Mouse (Mus musculus) limb, embryonic 12.5 days (tissue): Measurements from ENCODE around the gene Scgb1b15. TPM values are rescaled to one million over a fixed set of nuclear protein-coding genes. Genes with fewer than 3 reads are reported as not detected.
"Not testable (repeated sequence)": the region's sequence is repeated elsewhere in the genome, so short reads cannot be mapped to it uniquely, and the experiment has no call there.

Source experiments
- ATAC-seq: fragments of 200-750 bp; cut with Nextera tagmentation; 2 replicates; pipeline ENCODE4 v1.8.0; 2017; ENCODE audit warnings: low read depth, moderate TSS enrichment; ENCODE audit not compliant: insufficient number of reproducible peaks, insufficient read depth, low FRiP score, low TSS enrichment
- H3K27ac ChIP-seq: fragments of 300-500 bp; sonication (generic); 2 replicates; pipeline ENCODE4 v1.5.1; 2016; ENCODE audit warnings: mild to moderate bottlenecking, moderate library complexity
- H3K27me3 ChIP-seq: fragments of 300-500 bp; sonication (generic); 2 replicates; pipeline ENCODE4 v1.6.1; 2016; ENCODE audit warnings: mild to moderate bottlenecking, moderate library complexity
- H3K36me3 ChIP-seq: fragments of 300-500 bp; sonication (generic); 2 replicates; pipeline ENCODE4 v1.6.1; 2016; ENCODE audit warnings: mild to moderate bottlenecking, moderate library complexity
- H3K4me1 ChIP-seq: fragments of 300-500 bp; sonication (generic); replicated peaks from 2 replicates; pipeline ENCODE4 v1.6.1; 2016
- H3K4me2 ChIP-seq: fragments of 300-500 bp; sonication (generic); 2 replicates; pipeline ENCODE4 v1.6.1; 2016; ENCODE audit warnings: mild to moderate bottlenecking, moderate library complexity
- H3K4me3 ChIP-seq: fragments of 300-500 bp; sonication (generic); replicated peaks from 2 replicates; pipeline ENCODE4 v1.5.1; 2016; ENCODE audit warnings: mild to moderate bottlenecking
- H3K9ac ChIP-seq: fragments of 300-500 bp; sonication (generic); replicated peaks from 2 replicates; pipeline ENCODE4 v1.6.1; 2016; ENCODE audit warnings: mild to moderate bottlenecking, moderate library complexity
- H3K9me3 ChIP-seq: fragments of 300-500 bp; sonication (generic); 2 replicates; pipeline ENCODE4 v1.6.1; 2016; ENCODE audit warnings: mild to moderate bottlenecking, moderate library complexity
- polyA plus RNA-seq: library from polyadenylated mRNA; unstranded; fragments of >200 nt; fragmentation: Nextera tagmentation; extraction: Ambion mirVana; gene quantifications from 2 replicates; pipeline ENCODE4 v1.2.1, GENCODE M21; 2016

The Scgb1b15 gene
- not detected in 2 replicates for polyA plus RNA-seq

- not testable (repeated sequence) for H3K4me1 ChIP-seq, H3K27me3 ChIP-seq, H3K9me3 ChIP-seq, H3K27ac ChIP-seq, H3K36me3 ChIP-seq, H3K4me2 ChIP-seq, H3K4me3 ChIP-seq, H3K9ac ChIP-seq, ATAC-seq
Observed at GRCm38 (mm10) chr7:32836254-32836653, at the start of gene Scgb1b15. Gene Scgb1b15 (plus strand): TSS chr7:32836554.

- not testable (repeated sequence) for H3K4me3 ChIP-seq, H3K27ac ChIP-seq, H3K4me2 ChIP-seq, H3K4me1 ChIP-seq, H3K9me3 ChIP-seq, H3K9ac ChIP-seq, H3K27me3 ChIP-seq, H3K36me3 ChIP-seq, ATAC-seq
Observed at GRCm38 (mm10) chr7:32829562-32829961, 6.8 kb upstream of the Scgb1b15 start, which contains the start of gene Scgb2b15. Gene Scgb2b15 (minus strand): TSS chr7:32829662.

Other genes with a start within 250 kb of the Scgb1b15 start
- not detected in 2 replicates for gene Scgb2b15, start 6.9 kb upstream of the Scgb1b15 start, polyA plus RNA-seq
- gene Scgb2b17, start 220.0 kb downstream of the Scgb1b15 start, polyA plus RNA-seq: not detected in 2 replicates
- gene Scgb1b17, start 226.9 kb downstream of the Scgb1b15 start, polyA plus RNA-seq: not detected in 2 replicates